Mouse (Mus musculus) c-Kit-positive CD71-positive TER-119-negative erythroid progenitor cells, embryonic 14.5 days (primary cell): ENCODE results near the gene Galnt9.

Experiments used
- DNase-seq: peaks from one replicate; pipeline ENCODE4 v3.0.0-alpha.2; 2013; ENCODE audit warnings: low read depth

Gene Galnt9

DNA sequence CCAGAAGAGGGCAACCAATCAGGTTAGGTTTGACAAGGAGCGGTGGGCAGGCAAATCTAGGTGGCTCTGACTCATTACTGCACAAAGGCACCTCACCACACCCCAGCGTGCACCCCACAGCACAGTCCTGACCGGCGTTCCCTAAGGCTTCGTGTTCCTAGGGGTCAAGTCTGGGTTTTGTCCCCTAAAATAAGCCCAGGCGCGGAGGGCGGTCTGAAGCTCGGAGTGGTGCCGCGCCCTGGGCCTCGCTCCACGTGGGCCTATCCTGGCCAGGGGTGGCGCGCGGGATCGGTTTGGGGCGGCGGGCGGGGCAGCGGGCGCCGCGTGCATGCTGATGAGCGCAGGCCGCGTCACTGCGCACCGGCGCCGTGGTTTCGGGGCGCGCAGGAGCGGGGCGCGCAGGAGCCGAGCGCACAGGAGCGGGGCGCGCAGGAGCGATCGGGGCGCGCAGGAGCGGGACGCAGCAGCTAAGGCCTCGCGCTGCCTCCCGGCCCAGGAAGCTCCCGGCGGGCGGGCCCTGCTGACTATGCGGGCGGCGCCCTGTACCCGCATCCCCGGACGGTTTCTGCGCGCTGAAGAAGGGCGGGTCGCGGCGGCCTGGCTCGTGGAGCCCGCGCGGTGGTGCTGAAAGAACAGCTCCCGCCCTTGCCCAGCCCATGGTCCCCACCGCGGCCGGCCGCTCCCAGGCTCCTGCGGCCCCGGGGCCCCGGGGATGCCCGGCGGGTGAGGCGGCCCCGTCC, at the start of gene Galnt9:
Galnt9 (plus strand) TSS at position 405 of the 740 bp plus-strand sequence.
- DNase-seq, result peak; percentile 34

DNA sequence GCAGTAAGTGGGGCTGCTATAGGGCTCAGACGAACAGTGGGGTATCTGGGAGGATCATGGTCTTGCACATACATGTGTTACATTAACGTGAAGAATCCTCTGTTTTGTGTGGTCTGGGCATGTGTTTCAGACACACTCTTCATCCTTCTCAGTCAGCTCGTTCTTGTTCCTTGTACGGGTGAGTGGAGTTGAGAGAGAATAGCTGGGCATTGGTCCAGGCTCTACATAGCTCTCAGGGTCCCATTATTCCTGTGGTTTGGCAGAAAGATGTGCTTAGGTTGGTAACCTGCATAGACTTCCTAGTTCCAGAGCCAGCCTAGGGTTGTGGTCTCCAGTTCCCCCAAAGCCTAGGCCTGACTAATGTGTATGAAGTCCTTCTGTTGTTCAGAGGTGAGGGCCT, 49.8 kb upstream of the Galnt9 start:
- no peak for DNase-seq

DNA sequence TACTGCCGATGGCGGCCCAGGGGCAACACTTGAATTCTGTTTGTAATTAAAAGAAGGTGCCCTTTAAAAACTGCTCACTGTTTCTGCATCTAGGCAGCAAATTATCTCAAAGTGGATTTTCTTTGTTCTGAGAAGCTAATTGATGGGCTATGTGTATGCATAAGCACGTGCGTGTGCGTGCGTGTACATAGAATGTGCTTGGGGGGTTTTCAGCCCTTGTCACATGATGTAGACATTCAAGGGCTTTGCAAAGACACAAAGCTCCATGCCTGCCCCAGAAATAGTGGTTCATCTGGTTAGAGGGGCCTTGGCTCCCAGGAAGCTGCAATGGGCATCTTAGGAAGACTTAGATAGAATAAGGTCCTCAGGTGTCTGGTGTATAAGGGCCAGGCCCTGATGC, 49.1 kb upstream of the Galnt9 start:
- DNase-seq, result no peak

DNA sequence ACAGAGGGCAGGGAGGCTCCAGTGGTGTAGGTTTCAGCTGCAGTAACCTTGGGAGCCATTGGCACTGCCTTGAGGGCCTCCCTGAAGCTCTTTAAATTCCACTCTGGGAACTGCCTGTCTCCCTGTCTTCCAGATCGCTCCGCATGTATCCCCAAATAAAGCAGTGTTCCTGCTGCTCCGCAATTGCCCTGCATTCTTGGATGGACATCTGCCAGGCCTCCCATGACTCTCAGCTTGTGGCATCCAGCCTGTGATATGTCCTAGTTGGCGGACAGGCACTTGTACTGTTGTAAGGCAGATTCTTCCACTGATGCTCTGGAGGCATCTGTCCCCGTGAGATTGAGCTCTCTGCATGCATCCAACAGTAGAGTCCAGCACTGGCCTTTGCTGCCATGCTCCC, 46.6 kb upstream of the Galnt9 start:
- DNase-seq, result no peak

DNA sequence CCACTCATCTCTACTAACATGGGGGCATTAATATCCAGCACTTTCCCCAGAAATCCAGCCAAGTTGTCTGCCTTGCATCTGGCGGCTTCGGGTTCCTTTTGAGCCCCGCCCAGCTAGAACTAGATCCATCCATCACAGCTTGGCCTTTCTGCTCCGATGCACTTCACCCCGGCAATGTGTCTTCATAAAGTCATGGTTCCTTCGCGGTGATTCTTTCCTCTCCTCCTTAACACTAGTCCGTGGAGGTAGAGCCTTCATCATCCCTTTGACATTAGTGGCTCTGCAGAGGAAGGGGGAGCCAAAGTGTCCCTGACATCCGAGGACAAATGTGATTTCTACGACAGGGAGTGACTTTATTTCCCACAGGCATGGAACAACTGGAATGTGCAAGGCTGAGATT, 46.1 kb upstream of the Galnt9 start:
- no peak for DNase-seq

DNA sequence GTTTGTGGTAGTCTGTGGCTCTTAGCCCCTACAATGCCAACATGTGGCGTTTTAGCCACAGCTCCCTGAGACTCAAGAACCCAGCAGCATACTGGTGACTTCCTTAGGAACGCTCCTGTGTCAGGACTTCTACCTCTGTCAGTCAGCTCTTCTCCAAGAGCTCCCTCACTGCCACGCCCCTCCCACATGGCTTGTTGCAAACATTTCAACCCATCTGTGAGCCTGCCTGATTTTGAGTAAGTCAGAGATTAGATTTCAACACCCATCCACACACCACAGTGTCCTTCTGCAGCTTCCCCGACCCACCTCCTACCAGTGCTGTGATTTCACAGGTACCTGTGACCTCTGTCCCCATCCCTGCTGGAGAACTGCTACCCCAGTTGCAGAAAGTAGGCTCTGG, 43.9 kb upstream of the Galnt9 start:
- DNase-seq, result no peak

DNA sequence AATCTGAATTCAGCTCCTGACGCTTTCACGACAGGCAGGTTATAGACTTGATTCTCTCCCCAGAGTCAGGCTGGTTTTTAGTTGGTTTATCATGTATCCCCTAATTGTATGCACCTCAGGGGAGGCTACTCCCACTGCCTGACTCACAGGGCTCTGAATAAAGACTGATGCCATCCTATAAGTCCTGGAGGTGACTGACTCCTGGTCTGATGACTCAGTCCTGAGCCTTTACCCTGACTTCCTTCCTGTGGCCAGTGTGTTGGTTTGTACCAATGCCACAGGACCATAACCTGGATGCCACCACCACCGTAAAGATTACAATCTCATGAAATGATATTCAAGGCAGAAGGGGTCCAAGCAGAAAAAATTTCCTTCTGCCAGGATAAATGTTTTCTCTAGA, 40.8 kb upstream of the Galnt9 start:
- no peak for DNase-seq

DNA sequence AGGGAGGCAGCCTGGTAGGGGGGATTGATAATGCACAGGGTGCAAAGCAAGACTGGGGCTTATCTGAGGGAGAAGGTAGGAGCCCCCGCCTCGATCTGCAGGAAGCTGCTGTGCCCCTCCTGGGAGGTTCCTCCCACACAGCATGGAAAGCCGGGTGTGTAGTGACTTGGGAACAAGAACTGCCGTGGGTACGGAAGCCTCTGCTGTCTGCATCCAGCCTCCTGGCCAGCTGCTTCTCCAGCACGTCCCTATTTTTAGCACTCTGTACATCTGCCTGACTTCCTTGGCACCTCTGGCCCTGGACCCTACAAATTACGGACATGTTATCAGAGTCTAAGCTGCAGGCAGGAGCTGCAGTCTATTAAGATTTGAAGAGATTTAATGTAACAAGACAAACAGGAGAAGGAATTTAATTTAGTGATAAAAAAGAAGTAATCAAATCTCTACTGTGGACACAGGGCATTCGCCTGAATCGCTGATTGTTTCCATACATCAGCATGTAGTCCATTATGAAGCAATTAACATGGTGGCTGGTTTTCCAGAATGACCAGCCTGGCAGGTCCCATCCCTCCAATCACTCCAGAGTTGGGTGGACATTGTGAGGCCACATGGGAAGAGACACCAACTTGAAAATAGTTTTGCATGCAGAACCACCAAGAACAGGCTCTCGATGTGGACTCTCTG, 38.4 kb upstream of the Galnt9 start:
- DNase-seq, result no peak

DNA sequence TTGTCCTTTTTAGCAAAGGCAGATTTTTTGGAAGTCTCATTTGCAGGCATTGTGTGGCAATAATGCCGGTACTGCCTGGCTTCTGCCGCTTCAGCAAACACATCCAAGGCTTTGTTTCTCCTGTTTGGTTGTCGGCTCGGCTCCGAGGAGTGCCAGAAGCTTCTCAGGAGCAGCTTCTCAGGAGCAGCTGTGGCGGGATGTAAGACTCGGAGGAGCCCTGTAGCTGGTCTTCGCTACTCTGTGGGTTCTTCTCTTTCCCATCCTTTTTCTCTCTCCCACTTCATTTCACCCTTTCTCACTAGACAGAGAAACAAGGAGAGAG, 37.9 kb upstream of the Galnt9 start:
- no peak for DNase-seq

DNA sequence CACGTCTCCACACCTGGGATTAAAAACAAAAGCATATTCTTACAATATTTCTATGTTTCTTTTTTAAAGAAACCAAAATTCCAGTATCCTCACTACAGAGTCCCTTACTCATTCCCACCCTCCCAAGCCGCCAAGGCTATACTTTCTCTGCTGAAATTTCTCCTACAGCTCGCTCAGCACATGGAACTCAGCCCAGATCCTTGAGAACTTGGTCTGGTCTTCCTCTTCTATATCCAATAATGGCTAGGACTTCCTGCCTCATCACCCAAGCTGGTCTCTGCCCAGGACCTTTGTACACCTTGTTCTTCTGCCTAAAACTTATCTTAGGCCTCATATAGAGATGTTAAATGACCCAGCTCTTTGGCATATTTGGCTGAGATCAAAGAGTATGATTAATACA, 37.3 kb upstream of the Galnt9 start:
- no peak for DNase-seq

DNA sequence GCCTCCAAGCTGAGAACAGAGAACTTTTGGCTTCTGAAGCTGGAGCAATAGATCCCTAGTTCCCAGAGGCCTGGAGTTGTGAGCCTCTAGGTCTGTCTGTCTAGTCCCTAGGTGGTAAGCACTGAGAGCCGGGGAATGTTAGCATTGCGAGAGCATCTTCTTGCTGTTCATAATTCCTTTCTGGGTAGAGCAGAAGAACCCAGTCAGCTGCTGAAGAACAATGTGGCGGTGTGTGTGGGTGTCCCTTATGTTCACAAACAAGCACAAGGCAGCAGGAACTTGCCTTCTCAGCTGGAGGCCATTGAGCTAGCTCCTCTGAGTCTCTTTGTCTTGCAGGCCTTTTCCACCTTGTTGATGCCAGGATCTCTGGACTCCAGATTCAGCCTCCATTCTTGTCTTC, 36.2 kb upstream of the Galnt9 start:
- no peak for DNase-seq

DNA sequence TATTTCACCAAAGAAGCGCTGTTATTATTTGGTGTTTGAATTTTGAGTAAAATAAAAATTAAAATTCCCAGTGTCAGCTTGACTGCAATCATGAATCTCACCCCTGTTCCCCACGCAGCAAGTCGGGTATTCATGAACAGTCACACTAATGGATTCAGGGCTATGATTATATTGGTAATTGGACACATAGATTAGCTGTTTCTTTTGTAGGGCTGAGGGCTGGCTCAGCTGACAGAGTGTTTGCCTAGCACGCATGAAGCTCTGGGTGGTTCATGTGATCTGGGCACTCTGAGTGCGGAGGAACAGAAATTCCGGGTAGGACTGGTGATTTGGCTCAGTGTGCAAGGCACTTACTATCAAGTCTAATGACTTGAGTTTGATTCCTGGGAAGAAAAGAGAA, 33.8 kb upstream of the Galnt9 start:
- DNase-seq, result no peak

DNA sequence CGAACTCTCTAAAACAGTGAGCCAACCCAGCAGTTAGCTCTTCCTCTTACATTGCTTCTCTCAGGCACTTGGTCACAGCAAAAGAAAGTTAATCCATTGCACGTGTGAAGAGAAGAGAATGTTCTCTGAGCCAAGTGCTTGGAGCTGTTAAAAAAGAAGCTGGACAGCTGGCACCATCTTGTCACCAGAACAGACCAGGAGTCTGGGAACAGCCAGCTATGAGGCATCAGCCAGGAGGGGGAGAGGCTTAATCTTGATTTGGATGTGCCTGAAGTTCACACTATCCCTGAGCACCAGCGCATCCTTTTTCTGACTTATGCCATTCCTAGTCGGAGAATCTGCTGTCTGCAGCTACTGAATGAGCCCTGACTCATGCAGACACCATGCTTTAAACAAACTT, 30.4 kb upstream of the Galnt9 start:
- no peak for DNase-seq

DNA sequence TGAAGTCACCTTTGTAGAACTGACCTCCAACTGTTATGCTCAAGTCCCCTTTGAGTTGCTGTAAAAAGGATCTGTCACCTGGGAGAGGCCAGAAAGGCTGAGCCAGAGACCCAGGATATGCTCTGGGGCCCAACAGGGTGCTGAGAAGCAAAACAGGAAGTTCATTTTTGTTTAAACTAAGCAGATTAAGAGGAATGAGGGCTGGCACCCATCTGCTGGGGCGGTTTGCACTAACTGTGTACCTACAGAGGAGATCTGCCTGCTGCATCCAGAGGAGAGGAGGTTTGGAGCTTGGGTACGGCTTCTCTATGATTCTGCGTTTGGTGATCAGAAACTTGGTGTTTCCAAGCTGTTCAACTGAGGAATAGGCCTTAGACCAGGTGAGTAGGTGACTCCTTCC, 29.5 kb upstream of the Galnt9 start:
- DNase-seq, result no peak

DNA sequence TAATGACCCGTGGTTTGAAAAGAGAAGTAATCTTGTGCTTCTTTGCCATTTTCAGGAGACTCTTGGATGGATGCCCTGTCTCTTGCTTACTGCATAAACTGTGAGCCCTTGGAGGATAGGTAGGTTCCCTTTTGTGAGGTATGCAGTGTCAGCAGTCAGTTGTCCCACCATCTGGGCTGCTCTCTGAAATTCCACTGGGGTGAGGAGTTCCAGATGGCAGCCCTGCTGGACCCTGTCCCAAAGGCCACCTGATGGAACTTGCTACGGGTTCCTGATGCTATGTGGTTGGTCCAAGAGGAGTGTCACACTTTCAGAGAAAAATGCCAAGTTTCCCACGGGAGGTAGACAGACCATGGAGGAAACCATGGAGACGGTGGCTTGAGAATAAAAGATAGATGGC, 27.8 kb upstream of the Galnt9 start:
- DNase-seq, result no peak

DNA sequence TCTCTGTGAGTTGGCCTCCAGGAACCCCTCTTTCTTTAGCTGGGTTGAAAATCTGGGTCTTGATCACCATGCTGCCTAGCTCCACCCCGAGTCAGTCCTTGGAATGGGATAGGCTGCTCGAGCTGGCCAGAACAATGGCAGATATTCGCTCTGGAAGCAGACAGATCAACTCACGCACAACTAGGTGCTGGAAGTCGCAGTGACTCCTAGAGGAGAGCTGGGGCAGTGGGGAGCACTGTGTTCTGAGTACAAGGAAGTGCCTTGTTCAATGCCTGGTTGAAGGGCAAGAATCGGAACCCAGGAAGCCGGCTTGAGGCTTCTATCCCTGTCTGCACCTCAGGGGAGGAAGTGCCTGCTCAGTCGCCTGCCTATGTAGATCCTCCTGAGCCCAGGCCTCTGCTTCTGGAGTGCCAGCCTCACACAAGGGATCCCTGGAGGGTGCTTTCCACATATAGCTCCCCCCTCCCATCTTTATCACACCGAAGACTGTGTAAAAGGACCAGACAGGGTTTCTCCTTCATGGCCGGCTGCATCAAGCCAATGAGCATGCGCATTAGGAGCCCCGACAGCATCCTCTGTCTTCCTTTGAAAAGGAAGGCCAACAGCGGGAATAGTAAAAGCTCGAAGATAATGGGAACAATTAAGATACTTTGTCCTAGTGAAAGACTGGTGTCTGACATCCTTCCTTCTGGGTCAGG, 25.9 kb upstream of the Galnt9 start:
- DNase-seq, result no peak

DNA sequence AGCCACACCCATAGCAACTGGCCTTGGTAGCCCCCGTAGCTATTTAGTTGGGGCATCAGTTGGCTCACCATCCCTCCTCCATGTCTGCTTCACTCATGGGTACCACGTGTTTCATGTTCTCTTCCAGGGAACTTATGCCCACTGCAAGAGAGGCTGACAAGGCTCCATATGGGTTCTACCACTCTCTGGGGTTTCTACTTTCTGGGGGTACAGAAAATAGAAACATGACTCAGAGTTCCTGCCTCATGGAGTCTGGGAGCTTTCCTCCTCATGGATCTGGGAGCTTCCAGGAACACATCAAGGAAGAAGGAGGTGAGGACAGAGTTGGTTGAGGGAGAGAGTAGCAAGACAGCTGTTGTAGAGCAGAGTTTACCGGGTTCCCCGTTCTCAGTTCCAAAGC, 23.2 kb upstream of the Galnt9 start:
- DNase-seq, result no peak

DNA sequence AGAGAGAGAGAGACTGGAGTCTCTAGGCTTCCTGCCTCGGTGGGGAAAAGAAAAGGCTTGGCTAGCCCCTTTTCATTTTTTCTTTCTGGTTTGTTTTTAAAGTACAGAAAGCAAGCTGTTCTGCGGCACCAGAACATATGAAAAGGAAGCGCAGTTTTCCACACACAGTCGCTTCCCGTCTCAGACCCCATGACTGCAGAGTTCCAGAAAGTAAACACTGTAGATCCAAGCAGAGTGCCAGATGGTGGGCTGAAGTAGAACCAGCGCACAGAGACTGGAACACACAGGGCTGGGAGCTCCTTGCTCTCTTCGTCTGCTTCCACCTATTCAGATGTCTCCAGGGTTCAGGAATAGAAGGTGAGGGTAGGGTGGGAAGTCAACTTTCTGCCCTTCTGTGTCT, 22.3 kb upstream of the Galnt9 start:
- no peak for DNase-seq

DNA sequence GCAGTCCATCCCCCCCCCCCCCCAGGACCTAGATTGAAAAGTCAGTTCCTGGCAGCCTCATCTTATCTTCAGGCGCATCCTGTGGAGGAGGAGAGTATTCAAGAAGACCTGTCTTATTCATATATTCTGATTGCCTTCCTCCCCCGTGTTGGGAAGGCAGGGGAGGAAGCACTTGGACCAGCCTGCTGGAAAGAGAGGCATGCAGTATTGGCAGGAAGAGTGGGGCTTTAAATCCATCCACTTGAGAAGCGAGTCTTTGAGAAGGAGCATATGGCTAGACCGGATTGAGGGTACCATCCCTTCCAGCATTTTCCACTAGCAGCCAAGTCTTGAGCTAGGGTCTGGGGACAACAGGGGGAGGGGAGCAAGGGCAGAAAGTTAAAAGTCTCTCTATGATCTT, 20.9 kb upstream of the Galnt9 start:
- no peak for DNase-seq

DNA sequence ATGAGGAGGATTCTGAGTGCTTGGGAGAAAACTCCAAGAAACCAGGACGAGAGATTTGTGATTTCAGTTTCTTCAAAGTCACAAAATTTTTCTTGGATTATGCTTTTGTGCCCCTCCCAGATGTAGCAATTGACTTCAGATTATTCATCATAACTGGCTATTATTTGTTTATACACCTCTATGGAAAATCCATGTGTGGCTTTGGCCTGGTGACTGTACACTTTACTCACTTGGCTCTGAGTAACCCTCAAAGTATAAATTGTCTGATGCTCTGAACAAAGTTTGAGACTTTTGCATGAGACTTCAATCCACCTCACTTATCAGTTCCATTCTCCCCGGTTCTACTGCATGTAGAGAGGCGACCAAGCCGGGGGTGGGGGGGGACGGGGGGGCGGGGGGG, 18.5 kb upstream of the Galnt9 start:
- no peak for DNase-seq

DNA sequence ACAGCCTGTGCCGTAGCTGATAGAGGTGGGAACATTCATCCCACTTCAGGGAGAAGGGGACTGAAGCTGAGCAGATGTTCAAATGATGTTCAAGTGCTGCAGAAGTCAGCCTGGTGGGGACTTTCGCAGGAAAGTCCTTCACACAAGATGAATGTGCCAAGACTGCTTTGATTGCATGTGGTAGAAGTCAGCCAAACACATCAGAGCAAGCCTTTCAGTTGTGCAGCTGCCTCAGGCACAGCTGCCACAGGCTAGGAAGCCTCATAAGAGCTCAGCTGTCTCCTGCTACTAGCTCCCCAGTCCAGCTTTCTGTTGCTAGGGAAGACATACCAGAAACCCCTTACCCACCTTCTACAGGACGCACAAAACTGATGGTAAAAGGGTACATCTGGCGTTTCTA, 17.6 kb upstream of the Galnt9 start:
- no peak for DNase-seq

DNA sequence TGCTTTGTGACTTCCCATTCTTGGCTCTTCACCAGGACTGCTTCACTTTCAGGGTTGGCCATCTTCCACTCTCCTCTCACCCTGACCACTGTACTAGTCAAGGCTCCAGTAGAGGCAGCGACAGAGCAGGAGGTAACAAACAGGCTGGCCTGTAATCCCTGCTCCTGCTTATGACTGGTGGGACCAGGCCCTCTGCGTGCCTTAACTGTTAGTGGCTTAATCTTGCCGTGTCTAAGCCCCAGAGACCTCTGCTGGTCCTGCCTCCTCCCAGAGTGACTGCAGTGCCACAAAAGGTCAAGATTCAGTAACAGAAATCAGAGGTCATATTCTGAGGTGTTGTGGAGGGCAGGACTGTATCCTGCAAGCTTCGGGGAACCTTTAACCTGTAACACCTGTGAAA, 13.1 kb upstream of the Galnt9 start:
- DNase-seq, result no peak

DNA sequence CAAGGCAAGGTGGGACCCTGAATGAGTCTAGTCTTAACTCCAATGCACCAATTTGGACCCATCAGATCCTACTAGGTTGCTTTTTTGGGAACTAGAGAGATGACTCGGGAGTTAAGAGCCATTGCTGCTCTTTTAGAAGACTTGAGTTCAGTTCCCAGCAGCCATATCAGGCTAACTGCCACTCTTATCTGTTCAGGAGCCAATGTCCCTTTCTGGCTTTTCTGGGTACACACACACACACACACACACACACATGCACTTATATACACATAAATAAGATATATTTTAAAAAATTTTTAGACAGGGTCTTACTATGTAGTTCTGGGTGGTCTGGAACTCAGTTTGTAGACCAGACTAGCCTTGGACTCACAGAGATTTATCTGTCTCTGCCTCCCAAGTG, 9.8 kb upstream of the Galnt9 start:
- no peak for DNase-seq

DNA sequence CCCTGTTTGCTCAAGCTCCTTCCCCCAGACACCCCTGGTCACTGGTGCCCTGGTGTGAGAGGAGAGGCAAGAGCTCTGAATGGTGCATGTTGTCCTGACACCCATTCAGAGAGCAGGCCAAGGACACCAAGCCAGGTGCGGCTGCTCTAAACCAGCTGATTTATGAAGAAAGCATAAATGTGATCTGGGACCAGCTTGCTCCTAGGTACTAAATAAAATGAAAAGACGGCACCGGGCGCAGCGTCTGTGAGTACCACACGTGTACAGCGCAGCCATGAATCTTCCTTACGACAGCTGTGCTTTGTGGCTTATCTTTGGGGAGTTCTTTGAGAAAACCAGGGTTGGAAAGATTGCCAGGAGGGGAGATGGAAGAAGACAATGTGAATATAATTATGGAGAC, 8.2 kb upstream of the Galnt9 start:
- DNase-seq, result no peak
